Mouse (Mus musculus) urinary bladder, postnatal 4 days (tissue): Measurements from ENCODE around the gene Olfr1441.

ENCODE experiments used
- DNase-seq, 2 experiments: peaks; one replicate each; pipeline ENCODE4 v3.0.0; 2021 to 2022; ENCODE audit warnings: low spot score in 2 of 2

Gene Olfr1441

GRCm38 (mm10) chr19:12462851-12463721 lies 45.9 kb downstream of the Olfr1441 start:
- DNase-seq: no peak

GRCm38 (mm10) chr19:12463722-12464035 lies 46.4 kb downstream of the Olfr1441 start:
- DNase-seq: no peak

- DNase-seq: no peak
Measured at GRCm38 (mm10) chr19:12464127-12464526, 46.9 kb downstream of the Olfr1441 start.

GRCm38 (mm10) chr19:12464674-12465073 lies 47.4 kb downstream of the Olfr1441 start:
- no peak for DNase-seq

GRCm38 (mm10) chr19:12465530-12466144 lies 48.4 kb downstream of the Olfr1441 start:
- DNase-seq: no peak

- DNase-seq: peak in 1 of 2 experiments; percentile 59
Measured at GRCm38 (mm10) chr19:12466204-12466603, 49.0 kb downstream of the Olfr1441 start.

- DNase-seq: no peak
Measured at GRCm38 (mm10) chr19:12467436-12467835, 50.2 kb downstream of the Olfr1441 start.

- DNase-seq: no peak
Measured at GRCm38 (mm10) chr19:12471866-12472265, 54.6 kb downstream of the Olfr1441 start.

- DNase-seq: peak in 1 of 2 experiments; percentile 34
Measured at GRCm38 (mm10) chr19:12472381-12472976, 55.2 kb downstream of the Olfr1441 start.
